Mouse (Mus musculus): ENCODE data around the gene Sgk1.

Gene Sgk1

GRCm38 (mm10) chr10:21916301-21917071 is 34.5 kb downstream of the Sgk1 start:
- no peak for DNase-seq (ENCODE audit: extremely low read depth, insufficient read length, low spot score)

- DNase-seq (ENCODE audit: extremely low read depth, insufficient read length, low spot score): no peak
These were observed 36.2 kb downstream of the Sgk1 start for GRCm38 (mm10) chr10:21918016-21918749.

GRCm38 (mm10) chr10:21918750-21919145 is 36.8 kb downstream of the Sgk1 start:
- no peak for DNase-seq (ENCODE audit: extremely low read depth, insufficient read length, low spot score)

DNA sequence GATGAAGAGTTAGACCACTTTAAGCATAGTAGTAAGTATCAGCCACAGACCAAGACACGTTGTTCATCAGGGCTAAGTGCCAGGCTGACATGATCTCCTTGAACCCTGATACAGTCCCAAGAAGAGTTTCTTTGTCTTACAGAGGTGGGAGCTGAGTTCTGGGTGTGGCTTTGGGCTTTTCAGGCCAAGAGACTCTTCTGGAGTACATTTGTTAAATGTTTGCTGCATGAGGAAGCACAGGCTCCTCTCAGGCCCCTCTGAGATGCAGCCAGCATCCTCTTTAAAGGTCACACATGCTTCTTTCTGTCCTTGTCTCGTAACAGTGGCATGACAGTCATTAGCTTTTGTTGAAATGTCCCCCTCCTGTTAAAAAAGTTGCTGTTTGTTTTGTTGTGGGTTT is 38.6 kb downstream of the Sgk1 start:
- DNase-seq (ENCODE audit: extremely low read depth, insufficient read length, low spot score): peak; percentile 8

- DNase-seq (ENCODE audit: extremely low read depth, insufficient read length, low spot score): peak; percentile 36
These were observed 40.8 kb downstream of the Sgk1 start for GRCm38 (mm10) chr10:21922716-21923350.

GRCm38 (mm10) chr10:21923495-21923952 is 41.5 kb downstream of the Sgk1 start:
- peak; percentile 82 for DNase-seq (ENCODE audit: extremely low read depth, insufficient read length, low spot score)

- DNase-seq (ENCODE audit: extremely low read depth, insufficient read length, low spot score): no peak
These were observed 42.2 kb downstream of the Sgk1 start for GRCm38 (mm10) chr10:21924051-21924720.

DNA sequence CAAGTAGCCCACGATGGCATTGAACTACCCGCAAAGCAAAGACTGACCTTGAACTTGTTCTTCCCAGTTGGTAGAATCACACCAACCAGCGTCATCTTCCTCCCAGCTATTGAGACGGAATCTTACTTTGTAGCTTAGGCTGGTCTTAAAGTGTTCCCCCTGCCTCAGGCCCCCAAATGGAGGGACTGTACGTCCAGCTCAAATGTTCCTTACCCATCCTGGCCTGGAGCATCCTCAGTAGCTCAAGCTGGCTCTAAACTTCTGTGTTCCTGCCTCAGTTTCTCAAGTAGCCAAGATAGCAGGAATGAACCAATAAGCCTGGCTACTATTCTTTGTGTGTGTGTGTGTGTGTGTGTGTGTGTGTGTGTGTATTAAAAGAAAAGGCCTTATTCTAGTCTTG is 45.0 kb downstream of the Sgk1 start:
- DNase-seq (ENCODE audit: extremely low read depth, insufficient read length, low spot score): no peak

DNA sequence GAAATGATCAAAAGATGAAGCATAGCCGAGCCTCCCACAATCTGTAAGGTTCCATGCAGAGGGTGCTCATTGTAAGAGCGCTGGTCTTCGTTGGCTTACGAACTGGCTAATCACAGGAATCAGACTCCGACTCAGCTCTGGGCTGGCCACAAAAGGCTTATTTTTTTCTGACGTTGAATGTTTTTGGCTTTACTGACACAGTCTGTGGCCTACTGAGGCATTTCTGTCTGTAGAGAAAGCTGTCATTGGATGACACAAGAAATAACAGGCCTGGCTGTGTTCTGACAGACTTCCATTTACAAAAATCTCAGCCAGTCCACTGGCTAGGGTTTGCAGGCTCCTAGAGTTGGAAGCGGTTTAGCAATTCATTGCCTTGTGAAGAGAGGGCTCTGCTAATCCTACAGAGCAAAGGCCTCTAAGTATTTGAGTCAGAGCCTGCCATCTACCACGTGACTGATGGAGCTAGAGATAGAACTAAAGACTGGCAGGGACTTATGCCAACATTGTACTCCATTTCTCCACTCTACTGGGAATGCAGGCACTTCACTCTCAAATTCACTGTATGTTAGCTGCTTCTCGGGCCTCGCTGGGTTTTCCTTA is 48.9 kb downstream of the Sgk1 start:
- peak; percentile 12 for DNase-seq (ENCODE audit: extremely low read depth, insufficient read length, low spot score)

DNA sequence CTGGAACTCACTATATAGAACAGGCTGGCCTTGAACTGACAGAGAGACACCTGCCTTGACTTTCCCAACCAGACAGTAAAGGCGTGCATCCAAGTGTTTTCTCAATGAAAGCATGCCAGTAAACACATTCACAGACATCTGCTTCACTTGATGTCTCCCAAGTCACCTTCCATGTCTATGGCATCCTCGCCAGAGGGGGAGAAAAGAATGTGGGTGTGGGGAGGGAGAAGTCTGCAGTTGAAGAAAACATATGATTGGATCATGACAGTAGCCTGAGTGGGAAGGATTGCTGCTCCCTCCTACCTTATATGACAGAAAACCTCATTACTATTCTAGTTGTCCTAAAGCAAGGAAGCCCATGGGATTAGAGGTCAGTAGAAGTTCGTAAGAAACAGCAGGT is 50.8 kb downstream of the Sgk1 start:
- DNase-seq (ENCODE audit: extremely low read depth, insufficient read length, low spot score): no peak

DNA sequence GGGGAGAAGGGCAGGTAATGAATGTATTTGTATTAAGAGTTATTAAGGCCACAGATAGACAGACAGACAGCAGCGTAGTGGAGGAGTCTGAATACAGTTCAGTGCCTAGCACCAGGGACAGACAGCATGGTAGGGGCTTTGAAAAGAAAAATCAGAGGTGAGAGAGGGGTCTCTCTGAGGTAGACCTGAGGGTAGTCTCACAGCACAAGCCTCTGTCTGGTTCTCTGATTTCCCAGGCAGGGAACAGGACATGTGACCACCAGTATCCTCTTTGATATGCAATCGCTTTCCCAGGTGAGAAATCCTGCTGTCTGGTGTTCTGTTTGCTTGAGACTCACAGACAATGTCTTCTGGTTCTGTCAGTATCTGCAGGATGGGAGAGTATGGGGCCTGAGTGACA is 52.8 kb downstream of the Sgk1 start:
- no peak for DNase-seq (ENCODE audit: extremely low read depth, insufficient read length, low spot score)

GRCm38 (mm10) chr10:21936513-21937221 is 54.7 kb downstream of the Sgk1 start:
- DNase-seq (ENCODE audit: extremely low read depth, insufficient read length, low spot score): no peak

DNA sequence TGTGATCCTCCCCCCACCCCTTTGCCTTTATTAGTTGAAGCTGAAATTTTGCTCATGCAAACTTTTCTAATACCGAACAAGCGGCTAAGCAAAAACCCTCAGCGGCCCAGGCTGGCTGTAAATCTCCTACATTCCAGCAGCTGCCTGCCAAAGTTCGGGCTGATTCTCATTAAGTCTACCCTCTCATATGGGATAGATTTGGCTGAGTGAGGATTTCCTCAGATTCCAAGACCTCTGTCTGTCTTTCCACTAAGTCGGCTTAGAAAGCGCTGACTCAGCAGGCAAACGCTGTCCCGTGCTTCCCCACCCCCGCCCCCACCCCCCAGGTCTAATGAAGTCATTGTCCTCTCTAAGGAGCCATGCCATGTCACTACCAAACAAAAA is 55.2 kb downstream of the Sgk1 start:
- no peak for DNase-seq (ENCODE audit: extremely low read depth, insufficient read length, low spot score)

- DNase-seq (ENCODE audit: extremely low read depth, insufficient read length, low spot score): no peak
These were observed 56.2 kb downstream of the Sgk1 start for GRCm38 (mm10) chr10:21938166-21938565.

DNA sequence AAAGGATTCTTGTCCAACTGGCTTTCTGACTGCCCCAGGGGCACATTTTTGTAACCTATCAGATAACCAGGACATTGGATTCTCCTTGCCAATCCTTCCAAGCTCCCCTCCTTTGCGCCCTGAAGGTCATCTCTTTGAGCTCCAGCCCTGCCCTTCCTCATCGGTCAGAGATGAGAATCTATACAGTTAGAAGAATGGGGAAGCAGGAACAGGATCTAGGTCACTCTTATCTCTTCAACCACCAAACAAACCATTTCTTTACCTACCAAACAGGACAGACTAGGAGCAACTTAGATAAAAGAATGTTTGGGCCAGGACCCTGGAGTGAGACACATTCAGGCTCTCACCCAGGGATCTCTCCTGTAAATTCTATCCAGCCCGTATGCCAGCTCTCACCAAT is 59.3 kb downstream of the Sgk1 start:
- DNase-seq (ENCODE audit: extremely low read depth, insufficient read length, low spot score): no peak

DNA sequence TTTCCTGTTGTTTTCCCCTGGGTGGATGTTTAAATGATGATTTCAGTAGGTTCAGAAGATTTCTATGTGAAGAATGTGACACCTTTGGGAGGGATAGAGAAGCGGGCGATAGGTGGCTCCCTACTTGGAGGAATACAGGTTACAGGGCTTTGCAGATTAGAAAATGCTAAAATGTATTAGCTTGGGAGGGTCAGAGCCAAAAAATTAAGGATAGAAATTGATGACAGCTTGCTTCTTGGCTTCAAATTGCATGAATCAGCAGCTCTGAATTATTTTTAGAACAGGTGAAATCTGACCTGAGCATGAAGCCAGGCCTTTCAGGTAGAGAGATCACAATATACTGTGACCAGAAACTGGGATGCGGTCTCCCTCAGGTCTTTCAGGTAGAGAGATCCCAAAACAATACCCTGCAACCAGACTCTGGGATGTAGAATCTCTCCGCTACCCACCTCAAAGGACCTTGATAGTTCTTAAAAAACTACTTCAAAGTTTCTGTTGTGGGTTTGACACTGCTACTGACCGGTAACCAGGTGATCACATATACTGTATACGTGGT is 61.2 kb downstream of the Sgk1 start:
- no peak for DNase-seq (ENCODE audit: extremely low read depth, insufficient read length, low spot score)

DNA sequence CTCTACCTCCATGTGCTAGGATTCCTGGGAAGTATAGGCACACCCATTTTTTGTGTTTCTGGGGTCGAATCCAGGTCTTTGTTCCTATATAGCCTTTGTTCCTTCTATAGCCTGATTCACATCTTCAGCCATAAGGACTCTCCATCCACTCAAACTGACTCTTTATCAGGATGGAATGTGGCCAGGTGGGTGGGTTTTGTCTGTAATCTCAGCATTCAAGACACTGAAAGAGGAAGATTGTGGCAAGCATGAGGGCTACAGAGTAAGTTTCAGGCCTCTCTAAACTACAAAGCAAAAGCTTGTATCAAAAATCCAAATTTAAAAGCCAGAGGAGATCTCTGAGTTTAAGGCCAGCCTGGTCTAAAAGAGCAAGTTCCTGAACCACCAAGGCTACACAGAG is 63.2 kb downstream of the Sgk1 start:
- no peak for DNase-seq (ENCODE audit: extremely low read depth, insufficient read length, low spot score)

DNA sequence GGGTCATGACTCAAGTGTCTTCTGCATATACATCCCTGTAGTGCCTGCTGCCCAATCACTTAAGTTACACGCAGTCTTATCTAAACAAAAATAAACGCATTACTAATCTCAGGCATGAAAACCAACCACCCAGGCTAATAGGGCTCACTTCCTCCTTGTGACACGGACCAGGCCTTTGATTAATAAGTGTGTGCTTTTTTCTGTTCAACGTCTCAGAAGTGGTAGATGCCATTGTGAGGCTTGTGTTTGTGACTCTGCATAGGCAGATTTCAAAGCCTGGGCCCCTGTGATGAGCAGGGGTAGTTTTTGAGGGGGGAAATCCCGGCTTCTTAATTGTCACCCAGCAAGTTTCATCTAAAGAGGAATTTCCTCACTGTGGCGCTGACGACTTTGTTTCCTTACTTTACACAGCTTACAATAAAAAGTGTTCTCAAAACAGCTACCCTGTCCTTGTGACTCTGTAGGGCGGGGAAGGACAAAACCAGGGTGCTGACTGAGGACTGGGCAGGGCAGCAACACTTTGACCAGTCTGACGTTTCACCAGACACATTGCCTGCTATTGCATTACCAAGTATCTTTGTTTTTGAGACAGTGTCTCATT is 64.9 kb downstream of the Sgk1 start:
- no peak for DNase-seq (ENCODE audit: extremely low read depth, insufficient read length, low spot score)

DNA sequence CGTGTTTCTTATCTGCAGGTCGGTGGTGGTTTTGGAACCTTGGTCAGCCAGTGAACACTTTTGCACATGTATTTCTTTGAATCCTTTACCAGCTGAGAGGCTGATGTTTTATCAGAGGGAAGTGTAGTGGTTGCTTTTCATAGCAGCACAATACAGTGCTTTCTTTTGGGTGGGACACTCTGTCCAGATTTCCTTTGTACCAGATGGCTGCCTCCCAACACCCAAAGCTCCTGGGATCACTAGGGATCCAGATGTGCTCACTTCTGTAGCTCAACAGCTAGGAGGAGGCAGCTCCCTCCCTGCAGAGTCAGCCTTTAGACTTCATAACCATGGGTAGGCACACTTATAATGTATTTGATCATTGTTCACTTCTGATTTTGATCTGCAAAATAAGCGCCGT is 70.5 kb downstream of the Sgk1 start:
- DNase-seq (ENCODE audit: extremely low read depth, insufficient read length, low spot score): no peak
